ENCODE assay signal across 9 mouse cellular contexts in genomic region chr16:35517976-35518951, GRCm38 (mm10). TPM values are rescaled to one million over a fixed set of nuclear protein-coding genes. Genes with fewer than 3 reads are reported as not detected.
DNase-seq lines count a peak whose midpoint lies in the region; ATAC-seq lines count a peak whose summit lies in the region.
"Had no signal": no experiment of that assay in that cellular context is flagged by ENCODE, and none has a peak within 500 bp of the region (broad histone marks: within the 10 kb centered on the region; RNA-seq: fewer than 3 reads in every experiment).

No protein-coding gene starts in this region.

- no peak for ATAC-seq in granulocyte monocyte progenitor cell, adult 5-6 weeks (replicated peaks; ENCODE audit: poor library complexity, severe bottlenecking)

- DNase-seq in embryo, embryonic 10.5 days (ENCODE audit: low spot score), result peak; percentile 51
- DNase-seq in embryo, embryonic 10 days (ENCODE audit: low spot score), result no peak
- peak; percentile 18 for DNase-seq in right cerebral cortex, postnatal 4 days
- DNase-seq in right cerebral cortex, postnatal 25 days, result no peak
- DNase-seq in lung, adult 18-20 months, result peak; percentile 50 to 57
- DNase-seq in layer of hippocampus, adult 18-20 months (ENCODE audit: low spot score in 2 of 2), result no peak
- DNase-seq in cerebellum, postnatal 10 days, result no peak
- DNase-seq: liver, embryonic 13.5 days had no signal

RNA-seq across cellular contexts. Expression of gene Sema5b, which starts 22.7 kb away (rescaled TPM):
- 10 to 100 TPM; 11.1 to 14.1 TPM for total RNA-seq in layer of hippocampus, adult 18-20 months (2021)
- total RNA-seq in granulocyte monocyte progenitor cell, adult 5-6 weeks (2014; fragmentation: Nextera tagmentation), result not detected in 2 replicates
- not detected in 2 replicates for total RNA-seq in granulocyte monocyte progenitor cell, adult 5-6 weeks (2017)

RNA-seq across cellular contexts. Expression of gene Pdia5, which starts 27.6 kb away (rescaled TPM):
- 1 to 10 TPM; 2.5 to 3.5 TPM for total RNA-seq in layer of hippocampus, adult 18-20 months (2021)
- total RNA-seq in granulocyte monocyte progenitor cell, adult 5-6 weeks (2014; fragmentation: Nextera tagmentation), result 31.8 and 32.9 TPM in 2 replicates
- 11.1 and 11.5 TPM in 2 replicates for total RNA-seq in granulocyte monocyte progenitor cell, adult 5-6 weeks (2017)

Comparison
In these comparisons a context has a peak if more than half of its experiments do, and no peak if none do; other contexts are left out.
1. DNase-seq: peak in embryo, embryonic 10.5 days (single experiment), right cerebral cortex, postnatal 4 days (single experiment) and lung, adult 18-20 months (2 of 2); none in embryo, embryonic 10 days (single experiment), right cerebral cortex, postnatal 25 days (single experiment), layer of hippocampus, adult 18-20 months (0 of 2) and cerebellum, postnatal 10 days (0 of 2).
2. RNA of gene Sema5b, which starts 22.7 kb away (total RNA-seq): 11.1 to 14.1 TPM in layer of hippocampus, adult 18-20 months; not detected in granulocyte monocyte progenitor cell, adult 5-6 weeks; every median in the first group is over 10 times any median in the second.